Mouse (Mus musculus): ENCODE data around the gene Mpdu1. TPM values are rescaled to one million over a fixed set of nuclear protein-coding genes. Genes with fewer than 3 reads are reported as not detected.

The Mpdu1 gene
- polyA plus RNA-seq, 1 experiment: 159 TPM

DNA sequence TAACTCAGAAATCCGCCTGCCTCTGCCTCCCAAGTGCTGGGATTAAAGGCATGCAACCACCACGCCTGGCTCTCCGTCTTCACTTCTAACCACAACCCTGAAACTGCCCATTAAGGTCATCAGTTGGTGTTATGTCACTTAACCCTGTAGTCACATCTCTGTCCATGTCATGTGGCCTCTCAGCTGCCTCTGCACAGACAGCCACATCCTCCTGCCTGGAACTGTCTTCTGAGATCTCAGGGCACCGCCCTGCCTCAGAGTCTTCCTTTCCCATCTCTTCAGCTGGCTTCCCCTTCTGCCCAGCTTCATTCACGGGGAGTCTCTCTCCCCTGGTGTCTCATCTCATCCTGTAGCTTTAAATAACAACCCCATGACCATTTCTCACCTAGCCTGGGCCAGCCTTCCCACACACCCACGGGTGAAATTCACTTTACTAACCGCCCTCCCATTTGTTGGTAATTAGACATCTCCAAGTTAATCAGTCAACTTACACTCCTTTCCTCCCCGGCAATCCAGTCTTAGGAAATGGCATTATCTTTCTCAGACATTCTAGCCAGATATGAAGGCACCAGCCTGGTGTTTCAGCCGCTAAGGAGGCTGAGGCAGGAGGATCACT is 29.9 kb upstream of the Mpdu1 start:
- no peak for DNase-seq (ENCODE audit: low read depth)

DNA sequence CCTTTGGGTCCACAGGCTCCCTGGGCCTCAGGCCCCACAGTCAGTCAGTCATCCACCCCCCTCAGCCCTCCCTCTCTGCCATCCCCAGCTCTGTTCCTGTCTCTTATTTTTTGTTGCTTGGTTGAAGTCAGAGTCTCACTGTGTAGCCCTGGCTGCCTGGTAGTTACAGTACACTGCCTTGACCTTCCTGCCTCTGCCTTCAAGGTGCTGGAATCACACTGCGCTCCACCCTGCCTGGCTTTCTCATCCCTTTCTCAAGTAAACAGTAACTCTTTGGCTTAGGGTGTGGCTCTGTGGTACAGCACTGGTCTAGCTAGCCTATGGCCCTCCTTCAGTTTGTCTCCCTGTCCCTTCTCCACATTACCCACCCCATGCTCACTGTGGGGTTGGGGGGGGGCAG is 27.4 kb upstream of the Mpdu1 start:
- DNase-seq (ENCODE audit: low read depth): no peak

DNA sequence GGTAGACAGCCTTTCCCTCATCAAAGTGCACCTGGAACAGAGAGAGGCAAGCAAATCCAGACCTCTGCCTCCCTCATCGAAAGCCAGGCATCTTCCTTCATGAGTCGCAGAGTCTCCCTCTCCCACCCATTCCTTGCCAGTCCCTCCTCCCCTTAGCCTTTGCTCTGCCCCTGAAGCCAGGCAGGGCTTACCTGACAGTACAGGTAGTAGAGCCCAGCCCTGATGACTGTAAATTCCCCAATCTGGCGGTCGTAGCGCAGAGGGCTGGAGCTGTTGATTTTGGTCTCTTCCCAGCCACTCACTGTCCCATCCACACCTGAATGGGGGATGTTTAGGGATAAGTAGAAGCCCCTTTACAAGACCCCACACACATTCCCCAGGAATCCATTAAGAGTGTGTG is 24.6 kb upstream of the Mpdu1 start:
- DNase-seq (ENCODE audit: low read depth): no peak

DNA sequence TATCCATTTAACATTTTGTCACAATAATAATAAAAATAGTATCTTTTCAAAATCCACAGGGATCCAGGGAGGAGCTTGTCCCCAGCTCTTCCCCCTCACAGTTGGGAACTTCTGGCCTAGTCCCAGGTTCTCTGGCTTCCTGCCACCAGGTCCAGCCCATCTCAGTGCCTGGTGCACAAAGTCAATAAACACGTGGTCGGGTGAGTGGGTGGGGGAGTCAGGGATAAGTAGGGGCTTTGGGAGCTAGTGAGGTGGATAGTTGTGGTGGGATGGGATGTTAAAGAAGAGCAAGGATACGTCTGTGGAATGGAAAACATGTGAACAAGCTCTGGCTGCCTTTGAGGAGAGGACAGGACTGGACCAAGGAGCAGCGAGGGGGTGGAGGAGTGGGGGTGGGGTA is 23.9 kb upstream of the Mpdu1 start:
- DNase-seq (ENCODE audit: low read depth): no peak

DNA sequence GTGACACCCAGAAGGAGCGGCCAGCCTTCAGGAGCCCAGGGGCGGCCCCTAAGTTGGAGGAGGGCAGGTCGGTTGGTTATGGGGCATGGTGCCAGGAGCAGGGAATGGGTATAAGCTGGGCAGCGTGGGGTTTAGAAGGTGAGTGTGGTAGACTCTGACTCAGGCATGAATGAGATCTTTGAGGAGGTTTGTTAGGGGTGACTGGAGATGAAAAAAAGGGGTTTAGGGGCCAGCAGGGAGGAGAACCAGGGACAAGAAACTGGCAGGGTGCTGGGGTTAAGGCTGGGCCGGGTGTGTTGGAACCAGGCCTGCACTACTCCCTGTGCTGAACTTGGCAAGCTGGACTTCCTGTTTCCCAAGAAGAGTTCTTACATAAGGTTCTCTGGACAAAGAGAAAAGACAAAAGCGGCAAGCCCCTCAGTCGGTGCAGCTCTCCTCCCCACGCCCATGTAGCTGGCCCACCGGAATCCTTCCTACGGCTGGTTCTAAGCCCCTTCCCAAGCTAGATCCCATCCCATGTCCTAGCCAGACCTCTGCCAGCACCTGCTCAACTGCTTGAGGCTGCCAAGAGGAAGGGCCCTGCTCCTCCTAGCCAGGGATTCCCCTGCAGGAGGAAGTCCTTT is 23.2 kb upstream of the Mpdu1 start, which contains the start of gene Tnfsf13:
Tnfsf13 (minus strand) TSS at position 259 of the 623 bp plus-strand sequence.
- DNase-seq (ENCODE audit: low read depth): no peak

DNA sequence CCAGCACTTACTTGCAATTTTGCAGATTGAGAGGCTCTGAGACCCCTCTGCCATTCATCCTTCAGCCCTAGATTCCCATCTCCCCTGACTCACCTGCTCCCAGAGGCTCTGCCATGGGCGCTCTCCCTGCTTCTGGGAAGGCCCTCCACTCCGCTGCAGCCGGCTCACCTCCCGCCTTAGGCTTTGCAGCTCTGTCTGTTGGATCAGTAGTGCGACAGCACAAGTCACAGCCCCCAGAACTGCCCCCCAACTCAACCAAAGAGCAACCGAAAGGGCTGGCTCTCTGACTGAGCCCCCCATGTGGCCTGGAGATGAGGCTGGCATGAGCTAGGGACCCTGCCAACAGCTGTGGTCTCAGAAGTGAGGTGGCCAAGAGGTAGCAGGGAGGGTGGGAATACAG is 22.5 kb upstream of the Mpdu1 start:
- no peak for DNase-seq (ENCODE audit: low read depth)

DNA sequence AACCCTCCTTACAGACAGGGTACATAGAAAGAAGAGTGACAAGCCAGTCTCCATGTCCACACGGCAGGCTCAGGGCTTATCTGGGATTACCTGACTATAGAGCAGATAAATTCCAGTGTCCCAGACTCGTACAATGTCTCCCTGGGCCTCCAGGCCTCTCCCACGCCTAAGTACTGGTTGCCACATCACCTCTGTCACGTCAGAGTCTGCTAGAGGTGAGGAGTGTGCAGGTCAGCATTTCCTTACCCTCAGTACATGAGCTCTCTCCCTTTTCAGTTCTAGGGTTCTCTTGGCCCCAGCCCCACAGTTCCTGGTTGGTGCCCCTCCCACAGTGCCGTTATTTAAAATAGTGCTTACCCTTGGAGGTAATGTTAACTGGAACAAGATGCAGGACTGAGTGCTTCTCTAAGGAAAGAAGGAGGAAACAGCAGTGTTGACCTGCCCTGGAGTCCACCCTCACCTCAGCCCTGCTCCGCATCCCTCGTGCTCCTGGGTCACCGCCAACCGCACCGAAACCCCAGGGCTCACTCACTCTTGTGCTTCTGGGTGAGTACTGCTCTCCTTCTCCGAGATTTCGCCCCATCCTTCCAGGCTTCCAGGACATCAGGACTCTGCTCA is 21.8 kb upstream of the Mpdu1 start:
- no peak for DNase-seq (ENCODE audit: low read depth)

DNA sequence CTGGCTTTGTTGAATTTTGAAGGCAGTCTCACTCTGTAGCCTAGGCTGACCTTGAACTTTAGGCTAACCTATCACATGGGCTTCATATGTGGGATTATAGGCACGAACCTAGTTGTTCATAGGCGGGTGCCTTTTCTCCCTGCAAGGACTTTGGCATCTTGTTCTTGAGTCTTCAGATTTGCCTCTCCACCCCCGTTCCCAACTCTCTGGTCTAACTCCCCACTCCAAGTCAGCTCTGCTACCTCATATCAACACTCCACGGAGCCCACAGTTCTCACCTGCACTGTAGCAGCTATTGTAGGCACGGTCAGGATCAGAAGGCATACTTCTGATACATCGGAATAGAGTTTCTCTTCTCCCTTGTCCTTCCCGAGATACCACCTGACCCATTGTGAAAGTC is 21.1 kb upstream of the Mpdu1 start:
- DNase-seq (ENCODE audit: low read depth): no peak

DNA sequence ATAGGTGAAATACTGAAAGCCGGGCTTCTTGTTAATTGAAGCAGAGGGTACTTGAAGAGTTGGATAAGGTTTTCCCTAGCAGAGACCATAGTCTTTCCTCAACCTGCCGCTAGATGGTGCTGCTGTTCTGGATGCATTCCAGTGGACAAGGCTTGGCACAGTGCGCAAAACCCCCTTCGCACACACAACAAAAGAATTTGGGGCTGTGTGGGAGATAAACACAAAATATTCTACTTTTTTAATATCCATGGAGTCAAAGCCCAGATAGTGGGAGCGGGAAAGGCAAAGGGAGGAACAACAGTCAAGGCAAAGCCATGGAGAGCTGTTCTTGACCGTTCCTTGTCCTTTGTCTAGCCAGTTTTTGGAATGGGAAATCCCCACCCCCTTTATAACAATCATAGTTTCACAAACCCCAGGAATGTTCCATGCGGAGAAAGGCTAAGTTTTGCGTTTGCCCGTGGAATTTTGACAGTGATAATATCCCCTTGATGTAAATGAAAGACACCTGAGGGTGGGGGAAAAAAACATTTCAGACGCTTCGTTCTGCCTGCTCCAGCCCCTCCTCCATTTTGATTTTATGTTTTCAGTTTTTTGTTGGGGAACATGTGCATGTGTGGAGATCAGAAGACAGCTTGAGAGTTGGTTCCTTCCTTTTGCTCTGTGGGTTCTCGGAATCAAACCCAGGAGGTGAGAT is 20.5 kb upstream of the Mpdu1 start:
- no peak for DNase-seq (ENCODE audit: low read depth)

DNA sequence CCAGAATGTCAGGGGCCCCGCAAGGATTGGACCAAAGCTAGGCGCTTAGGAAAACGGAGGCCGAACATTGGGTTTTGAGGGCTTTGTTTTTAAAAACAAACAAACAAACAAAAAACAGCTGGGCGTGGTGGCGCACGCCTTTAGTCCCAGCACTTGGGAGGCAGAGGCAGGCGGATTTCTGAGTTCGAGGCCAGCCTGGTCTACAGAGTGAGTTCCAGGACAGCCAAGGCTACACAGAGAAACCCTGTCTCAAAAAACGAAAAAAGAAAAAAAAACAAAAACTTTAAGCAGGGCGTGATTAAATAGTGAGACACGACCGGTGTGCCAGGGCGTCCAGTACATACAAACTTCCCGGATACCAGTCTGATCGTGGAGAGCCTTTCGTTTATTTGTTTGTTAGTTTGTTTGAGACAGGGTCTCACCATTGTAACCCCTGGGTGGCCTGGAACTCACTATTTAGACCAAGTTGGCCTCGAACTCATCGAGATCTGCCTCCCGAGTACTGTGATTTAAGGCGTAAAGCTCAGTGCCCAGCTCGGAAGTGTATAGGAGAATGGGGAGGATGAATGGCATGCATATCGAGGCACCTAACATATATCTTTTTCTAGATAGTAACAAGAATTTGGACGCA is 19.9 kb upstream of the Mpdu1 start:
- DNase-seq (ENCODE audit: low read depth): no peak

DNA sequence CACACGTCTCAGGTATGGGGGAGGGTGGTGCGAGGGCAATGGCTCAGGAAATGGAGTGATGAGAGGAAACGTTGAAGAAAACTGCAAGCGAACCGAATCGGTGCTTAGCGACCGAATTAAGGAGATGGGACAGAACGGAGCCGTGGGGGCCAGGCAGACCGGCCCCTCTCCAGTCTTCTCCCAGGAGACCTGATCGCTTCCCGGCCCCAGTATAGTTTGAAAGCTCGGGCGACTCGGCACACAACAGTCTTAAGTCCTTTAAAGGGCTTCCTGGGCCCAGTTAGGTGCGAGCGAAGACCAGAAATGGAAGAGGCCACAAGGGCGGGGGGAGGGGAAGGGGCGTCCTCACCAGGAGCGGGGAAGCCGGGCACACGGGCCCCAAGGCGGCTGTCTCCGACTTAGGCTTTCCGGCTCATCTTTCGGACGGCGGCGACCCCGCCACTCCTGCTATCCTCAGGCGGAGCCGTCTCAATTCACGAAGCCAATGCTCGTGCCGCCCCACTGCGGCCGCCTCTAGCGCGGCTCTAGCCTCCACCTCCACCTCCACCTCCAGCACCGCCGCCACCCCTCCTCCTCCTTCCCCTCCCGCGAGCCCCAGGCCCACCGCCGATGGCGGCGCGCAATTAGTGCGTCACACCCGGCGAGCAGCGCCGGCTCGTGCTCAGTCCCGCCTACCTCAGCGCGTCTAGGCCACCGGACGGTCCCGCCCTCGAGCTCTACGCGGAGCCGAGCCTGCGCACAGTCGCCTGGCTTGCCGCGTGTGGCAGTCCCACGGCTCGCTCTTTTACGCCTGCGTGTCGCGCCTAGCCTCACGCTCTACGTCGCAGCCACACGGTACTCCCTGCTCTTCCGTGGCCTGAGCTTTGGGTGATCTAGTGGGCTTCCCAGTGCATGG is 19.1 kb upstream of the Mpdu1 start, which contains the start of gene Senp3:
Senp3 (minus strand) TSS at position 771 of the 895 bp plus-strand sequence.
- no peak for DNase-seq (ENCODE audit: low read depth)

DNA sequence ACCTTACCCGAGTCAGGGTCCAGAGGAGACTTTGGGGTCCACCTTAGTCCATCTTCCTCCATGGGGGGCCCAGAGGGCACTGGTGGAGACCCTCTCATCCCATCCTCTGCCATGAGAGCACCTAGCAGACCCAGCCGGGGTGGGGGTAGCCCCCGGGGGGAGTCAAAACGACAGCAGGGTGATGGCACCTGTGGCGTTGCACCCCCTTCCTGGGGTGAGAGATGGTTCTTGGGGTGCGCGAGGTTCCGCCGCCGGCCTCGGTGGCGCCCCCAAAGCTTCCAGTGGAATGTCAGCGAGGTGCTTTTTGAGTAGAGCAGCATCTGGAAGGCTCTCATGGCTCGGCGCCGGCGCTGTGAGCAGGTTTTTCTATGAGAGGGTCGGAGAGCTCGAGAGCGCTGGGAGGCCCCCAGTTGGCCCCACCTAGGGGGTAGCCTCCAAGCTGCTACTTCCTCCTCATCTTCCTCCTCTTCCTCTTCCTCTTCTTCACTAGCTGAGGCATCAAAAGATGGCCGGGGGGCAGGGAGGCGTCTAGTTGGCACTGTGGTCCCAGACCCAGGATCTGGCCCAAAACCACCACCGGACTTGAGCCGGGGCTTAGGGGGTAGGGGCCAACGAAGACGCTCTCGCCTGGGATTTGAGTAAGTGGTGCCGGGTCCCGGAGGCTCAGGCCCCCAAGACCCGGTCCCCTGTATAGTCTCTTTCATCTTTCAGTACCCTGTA is 17.9 kb upstream of the Mpdu1 start:
- DNase-seq (ENCODE audit: low read depth): no peak

DNA sequence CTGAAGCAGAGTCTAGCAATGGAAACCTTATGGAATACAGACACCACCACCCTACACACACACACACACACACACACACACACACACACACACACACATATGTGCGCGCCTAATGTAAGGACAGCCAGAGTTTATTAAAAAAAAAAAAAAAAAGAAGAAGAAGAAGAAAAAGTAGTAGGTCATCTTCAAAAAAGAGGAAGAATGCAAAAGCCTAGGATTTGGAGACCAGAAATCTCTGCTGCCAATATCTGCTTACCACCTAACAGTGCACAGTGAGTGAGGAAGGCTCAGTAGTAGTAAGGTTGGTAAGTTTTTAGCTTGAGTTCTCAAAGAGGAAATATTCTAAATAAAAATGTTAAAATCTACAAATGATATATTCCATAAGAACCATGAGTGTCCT is 16.7 kb upstream of the Mpdu1 start:
- no peak for DNase-seq (ENCODE audit: low read depth)

DNA sequence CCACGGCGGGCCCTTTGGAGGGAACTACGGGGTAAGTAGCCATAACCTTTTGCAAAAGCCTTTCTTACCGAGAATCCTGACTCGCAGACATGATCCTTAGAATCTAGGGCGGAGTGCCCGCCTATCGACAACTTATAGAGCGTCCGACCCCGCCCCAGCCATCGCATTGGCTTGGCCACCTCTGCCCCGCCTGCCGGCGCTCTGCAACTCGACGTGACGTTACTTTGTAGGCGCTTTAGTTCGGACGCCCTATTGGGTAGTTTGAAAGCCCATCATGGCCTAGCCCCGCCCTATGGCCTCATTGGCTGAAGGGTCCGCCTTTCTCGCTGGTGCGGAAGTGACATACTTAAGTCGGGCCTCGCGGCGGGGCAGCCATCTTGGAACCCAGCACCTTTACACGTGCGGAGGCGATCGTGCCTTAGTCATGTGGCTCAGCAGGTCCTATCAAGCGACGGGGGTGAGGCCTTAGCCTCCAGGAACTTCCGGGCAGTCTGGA is 9.8 kb upstream of the Mpdu1 start, which contains the start of gene Eif4a1:
Eif4a1 (minus strand) TSS at position 213 of the 496 bp plus-strand sequence.
- DNase-seq (ENCODE audit: low read depth): no peak

DNA sequence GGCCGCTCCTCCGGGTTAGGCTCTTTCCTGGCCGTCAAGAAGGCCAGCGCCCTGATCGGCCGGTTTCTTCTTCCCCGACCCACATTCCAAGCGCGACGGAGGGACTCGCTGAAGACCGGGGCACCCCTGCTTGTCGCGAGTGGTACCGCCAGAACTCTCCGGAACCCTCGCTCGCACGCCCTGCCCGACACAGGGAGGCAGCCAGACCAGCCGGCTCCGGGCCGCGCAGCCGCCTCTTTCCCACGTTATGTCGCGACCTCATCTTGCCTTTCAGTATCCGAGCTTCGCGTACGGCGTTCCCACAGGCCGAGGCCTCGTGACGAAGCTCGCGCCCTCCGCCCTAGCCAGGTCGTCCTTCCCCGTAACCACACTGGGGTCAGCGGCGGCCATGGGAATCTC is 9.3 kb upstream of the Mpdu1 start:
- DNase-seq (ENCODE audit: low read depth): no peak

DNA sequence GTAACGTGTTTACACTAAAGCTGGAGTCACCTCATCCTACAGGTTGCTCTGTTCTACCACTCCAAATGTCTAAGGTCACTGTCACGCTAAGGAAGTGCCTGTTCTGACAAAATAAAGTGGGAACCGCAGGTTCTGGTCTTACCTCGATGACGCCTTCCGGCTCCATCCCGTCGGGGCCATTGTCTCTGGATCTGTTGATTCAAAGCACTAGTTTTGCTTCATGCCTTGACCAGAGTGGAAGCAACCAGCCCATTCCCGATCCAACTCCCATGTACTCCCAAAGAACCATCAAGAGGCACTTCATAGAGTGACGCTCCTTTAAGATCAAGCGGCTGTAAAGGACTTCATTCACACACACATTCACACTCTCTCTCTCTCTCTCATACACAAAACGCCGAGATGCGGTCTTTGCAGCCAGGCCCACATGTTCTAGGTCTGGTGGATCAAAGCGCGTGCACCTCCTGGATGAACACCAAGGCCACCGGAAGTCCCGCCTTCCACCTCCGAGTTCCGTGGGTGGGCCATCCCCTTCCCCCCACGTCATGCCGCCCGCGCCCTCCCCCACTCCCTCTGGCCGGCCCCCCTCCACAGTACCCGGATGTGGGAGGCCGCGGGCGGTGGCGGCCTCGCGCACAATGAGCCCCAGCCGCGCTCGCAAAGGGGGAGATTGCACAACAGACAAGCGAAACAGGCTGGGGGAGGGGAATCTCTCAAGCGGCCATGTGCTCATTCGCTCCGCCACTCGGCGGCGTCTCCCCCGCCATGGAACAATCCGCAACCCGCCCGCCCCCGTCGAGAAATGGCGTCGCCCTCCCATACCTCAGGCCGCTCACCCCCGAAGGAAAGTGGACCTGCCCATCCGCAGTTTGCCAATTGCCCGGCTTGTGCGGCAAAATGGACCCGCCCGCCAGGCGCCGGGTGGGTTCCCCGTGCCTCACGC is 8.6 kb upstream of the Mpdu1 start:
- DNase-seq (ENCODE audit: low read depth): no peak

DNA sequence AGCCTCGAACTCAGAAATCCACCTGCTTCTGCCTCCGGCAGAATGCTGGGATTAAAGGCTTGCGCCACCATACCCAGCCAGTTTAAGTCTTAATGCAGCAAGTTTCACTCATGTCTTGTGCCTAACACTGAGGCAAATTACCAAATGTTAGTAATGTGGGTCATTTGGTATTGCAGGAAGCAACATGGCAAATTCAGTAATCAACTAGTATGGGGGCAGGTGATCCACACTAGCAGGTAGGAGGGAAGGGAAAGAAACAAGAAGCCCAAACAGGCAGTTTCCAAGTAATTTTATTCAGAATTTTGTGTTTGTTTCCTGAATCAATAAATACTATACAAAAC is 4.2 kb upstream of the Mpdu1 start:
- DNase-seq (ENCODE audit: low read depth): no peak

DNA sequence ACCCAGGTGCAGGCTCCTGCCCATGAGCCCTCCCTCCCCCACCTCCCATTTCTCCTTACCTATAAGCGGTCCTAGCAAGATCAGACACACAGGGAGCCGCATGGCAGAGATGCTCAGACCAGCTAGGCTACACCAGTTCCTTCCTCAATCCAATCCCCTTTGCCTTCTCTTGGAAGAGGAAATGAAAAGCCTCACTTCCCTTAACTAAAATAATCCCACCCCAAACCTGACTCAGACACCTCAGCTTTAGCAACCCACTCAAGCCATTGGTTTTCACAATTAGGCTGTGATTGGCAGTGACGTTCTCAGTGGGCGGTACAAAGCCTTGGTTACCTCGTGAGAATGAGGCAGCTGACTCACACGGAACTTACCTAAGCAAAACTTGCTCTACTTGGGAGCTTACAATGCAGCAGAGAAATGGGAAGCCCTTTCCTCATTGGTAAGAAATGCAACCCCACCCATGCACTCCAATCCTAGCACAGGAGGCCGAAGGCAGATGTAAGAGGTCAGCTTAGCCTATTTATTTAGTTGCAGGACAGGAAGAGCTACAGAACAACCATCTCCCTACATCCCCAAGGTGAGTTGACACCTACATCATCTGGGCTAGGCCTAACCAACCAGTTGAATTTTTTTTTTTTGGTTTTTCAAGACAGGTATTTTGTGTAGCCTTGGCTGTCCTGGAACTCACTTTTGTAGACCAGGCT is 3.7 kb upstream of the Mpdu1 start, which contains the start of gene Cd68:
Cd68 (minus strand) TSS at position 193 of the 704 bp plus-strand sequence.
- DNase-seq (ENCODE audit: low read depth): no peak

Measured in gonadal fat pad, adult 2 months (tissue).